Mouse (Mus musculus): ENCODE measurements around the gene Il12rb1.

Gene Il12rb1

DNA sequence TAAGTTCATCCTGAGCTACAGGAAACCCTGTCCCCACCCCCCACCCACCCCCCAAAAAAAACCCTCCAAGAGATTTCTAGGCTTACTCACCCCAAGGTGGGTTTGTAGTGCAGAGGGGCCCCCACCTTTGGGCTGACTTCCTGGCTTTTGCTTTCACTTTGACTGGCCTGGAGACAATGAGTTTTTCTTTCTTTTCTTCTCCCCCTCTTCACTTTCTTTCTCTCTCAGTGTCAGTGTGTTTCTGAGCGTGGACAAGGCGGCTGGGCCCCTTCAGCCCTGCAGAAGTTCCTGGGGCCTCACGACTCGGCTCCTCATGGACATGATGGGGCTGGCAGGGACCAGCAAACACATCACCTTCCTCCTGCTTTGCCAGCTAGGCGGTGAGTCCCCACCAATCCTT is at the start of gene Il12rb1:
Gene Il12rb1, plus strand, starts transcription at position 211 of the 400 bp plus-strand sequence.
- peak; percentile 69 for DNase-seq (ENCODE audit: low read depth, low spot score)

DNA sequence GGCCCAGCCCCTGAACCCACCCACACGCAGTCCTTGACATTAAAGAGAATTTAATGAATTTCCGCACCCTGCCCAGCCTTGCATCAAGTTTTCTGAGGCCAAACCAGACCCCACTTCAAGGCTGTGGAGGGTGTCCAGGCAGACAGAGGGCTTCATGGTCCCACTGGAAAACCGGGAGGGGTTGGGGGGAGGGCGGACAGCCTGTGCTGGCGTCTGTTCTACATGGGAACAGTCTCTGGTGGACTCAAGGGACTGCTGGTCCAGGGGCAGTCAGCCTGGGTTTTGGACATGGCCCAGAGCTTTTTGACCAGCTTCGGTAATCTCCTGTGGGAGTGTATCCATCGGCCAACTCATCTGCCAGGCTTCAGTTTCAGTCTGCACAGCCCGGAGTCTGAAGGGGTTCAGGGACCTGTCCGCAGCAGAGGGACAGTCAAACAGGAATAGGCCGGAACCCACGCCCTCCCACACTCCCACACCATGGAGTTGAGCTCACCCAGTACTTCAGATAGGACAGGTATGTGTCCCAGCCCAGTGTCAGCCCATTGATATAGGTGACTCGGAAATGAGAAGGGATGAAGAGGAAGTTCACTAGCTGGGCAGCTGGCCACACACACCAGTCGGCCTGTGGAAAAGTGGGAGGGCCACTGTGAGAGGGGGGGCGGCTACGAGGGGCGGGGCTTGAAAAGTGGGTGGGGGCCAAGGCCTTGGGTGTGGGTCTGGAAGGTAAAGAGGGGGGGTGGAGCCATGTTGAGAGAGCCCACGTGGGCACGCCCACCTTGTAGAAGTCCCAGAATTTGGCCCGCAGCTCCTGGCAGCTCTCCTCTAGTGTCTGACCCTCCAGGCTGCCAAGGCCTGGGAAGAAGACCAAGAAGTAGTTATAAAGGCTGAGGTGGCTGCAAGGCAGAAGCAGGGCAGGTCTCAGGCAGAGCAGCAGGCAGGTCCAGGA is 49.4 kb upstream of the Il12rb1 start:
- no peak for DNase-seq (ENCODE audit: low read depth, low spot score)

DNA sequence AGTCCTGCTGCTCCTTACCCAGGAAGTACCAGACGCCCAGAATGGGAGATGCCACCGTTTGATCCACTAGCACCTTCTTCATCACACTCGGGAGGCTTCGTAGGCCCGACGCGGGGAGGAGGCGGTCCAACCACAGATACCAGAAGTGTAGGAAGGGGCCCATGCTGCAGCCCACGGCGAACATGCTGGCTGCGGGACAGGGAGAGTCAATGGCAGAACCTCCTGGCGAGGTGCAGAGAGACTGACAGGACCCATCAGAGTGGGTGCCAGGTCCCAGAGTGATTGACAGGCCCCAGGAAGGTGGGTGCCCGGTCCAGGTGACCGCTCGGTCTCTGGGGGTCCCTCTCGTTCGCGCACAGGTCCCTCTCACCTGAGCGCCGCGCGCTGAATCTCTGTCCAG is 47.9 kb upstream of the Il12rb1 start:
- peak; percentile 53 for DNase-seq (ENCODE audit: low read depth, low spot score)

DNA sequence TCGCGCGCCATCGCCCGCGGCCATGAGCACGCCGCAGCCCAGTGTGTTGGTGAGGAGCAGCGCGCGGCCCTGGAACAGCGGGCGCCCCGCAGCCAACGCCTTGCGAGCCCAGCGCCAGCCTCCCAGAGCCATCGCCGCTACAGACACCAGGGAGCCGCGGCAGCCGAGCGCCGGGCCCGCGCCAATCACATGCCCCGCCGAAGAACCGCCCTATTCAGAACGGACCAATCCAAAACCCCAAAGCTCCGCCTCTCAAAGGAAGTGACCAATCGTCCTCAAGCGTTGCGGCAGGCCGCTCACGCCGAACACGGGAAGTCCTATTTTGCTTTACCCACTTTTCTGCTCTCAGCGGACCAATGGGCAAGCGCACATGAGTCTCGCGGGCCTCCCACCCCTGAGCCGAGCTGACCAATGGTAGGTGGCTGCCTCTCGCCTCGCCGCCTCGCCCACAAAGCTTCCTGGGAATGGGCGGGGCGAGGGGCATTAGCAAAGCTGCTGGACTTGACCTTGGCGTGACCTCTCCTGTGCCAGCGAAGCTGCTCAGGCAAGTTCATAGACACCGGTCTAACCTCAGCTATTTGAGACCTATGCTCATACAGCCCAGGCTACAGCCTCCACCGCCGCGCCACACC is 47.4 kb upstream of the Il12rb1 start, which contains the start of gene Mpv17l2:
Gene Mpv17l2, minus strand, starts transcription at position 172 of the 632 bp plus-strand sequence.
- DNase-seq (ENCODE audit: low read depth, low spot score): peak; percentile 97

DNA sequence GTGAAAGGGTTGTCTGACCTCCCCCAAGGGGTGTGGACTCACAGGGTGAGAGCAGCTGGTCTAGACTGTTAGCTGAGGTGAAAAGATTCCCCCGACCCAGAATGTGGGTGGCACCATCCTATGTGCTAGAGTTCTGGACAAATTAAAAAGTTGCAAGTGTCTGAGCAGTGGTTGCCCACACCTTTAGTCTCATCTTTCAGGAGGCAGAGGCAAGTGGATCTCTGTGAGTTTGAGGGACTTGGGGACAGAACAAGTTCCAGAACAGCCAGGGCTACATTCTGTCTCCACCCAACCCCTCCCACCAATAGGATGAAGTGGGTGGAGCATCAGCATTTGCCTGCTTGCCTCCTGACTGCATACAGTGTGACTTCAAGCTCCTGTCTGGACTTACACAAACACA is 46.1 kb upstream of the Il12rb1 start:
- no peak for DNase-seq (ENCODE audit: low read depth, low spot score)

DNA sequence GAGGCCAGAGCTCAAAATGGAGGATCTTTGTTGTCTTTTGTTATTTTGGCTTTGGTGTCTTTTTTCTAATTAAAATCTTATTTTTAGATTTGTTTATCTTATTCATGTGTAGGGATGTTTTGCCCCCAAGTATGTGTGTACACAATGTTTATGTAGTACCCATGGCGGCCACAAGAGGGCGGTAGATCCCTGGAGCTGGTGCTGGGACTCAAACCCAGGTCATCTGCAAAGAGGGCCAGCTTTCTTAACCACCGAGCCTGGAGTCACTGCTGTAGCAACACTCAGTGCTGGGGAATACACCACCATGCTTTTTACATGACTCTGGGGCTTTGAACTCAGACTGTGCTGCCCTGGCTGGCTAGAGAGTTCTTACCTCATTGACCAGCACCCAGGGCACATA is 44.9 kb upstream of the Il12rb1 start:
- peak; percentile 75 for DNase-seq (ENCODE audit: low read depth, low spot score)

DNA sequence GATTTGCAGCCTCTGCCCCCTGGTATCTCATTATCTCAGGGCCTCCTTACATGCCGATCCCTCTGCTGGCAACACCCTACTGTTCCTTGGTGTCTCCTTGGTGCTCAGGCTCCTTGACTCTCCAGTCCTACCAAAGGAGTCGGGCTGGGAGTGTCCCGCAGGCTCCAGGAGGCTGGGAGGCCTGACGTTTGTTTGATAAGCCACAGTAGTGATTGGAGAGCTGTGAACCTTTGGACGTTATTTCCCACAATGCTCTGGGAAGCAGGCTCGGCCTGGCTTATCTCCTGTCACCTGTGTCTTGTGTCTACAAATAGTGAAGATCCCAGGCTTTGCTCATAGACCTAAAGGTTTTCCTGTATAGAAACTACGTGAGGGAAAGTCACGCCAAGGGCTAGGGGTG is 44.2 kb upstream of the Il12rb1 start:
- no peak for DNase-seq (ENCODE audit: low read depth, low spot score)

DNA sequence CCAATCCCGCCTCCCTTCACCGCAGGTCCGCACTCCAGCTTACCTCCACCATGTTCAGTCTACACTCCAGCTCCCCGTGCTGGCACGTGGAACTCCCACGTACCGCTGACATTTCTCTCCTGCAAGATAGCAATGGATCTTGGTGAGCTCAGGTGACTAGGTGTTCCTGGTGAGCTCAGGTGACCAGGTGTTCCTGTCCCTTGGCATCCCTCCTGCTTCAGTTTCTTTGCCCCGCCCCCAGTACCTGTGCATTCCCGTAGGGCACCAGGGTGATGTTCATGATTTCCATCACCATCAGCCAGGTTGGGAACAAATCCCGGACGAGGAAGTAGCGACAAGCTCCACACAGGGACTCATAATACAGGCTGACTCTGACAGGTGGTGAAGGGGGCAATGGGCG is 43.6 kb upstream of the Il12rb1 start:
- DNase-seq (ENCODE audit: low read depth, low spot score): no peak

DNA sequence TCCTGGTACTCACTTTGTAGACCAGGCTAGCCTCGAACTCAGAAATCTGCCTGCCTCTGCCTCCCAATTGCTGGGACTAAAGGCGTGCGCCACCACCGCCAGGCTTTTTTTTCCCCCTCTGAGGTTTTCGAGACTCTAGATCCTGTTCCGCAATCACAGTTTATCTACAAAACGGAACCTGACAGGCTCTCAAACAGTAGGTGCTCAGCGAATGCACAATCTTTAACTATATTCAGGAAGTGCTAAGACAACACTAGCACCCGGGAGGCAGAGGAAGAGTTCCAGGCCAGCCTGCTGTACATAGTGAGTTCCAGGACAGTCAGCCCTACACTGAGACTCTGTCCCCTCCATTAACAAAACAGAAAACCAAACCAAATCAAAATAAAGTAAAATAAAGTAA is 42.9 kb upstream of the Il12rb1 start:
- no peak for DNase-seq (ENCODE audit: low read depth, low spot score)

DNA sequence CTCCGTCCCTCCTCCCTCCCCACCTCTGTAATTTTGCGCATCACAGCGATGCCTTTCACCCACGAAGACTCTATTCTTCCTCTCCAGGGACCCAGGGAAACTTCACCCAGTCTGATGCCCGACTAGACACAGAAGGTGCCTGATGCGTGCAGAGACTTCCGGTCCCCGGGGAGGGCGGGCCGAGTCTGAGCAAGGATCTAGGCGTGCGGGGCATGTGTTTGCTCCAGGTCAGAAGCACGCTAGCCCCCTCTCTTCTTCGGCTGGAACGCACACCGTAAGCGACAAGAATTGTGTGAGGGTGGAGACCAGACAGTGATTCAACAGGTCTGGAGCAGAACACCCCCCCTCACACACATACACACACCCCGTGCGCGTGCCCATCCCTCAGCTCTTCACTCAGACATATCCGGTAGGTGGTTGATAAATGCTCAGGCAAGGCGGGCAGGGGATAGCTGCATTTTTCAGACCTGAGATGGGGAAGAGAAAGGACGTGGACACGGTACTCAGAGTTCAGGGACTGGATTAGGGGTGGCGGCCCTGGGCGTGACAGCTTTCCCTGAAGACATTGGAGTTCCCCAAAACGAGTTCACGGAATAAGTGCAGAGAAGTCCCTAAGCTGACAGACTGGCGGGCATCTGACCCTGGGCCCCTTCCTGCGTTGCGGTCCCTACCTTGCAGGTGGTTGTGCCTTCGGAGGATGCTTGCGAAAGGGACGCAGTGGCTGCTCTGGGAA is 42.2 kb upstream of the Il12rb1 start:
- peak; percentile 81 for DNase-seq (ENCODE audit: low read depth, low spot score)

DNA sequence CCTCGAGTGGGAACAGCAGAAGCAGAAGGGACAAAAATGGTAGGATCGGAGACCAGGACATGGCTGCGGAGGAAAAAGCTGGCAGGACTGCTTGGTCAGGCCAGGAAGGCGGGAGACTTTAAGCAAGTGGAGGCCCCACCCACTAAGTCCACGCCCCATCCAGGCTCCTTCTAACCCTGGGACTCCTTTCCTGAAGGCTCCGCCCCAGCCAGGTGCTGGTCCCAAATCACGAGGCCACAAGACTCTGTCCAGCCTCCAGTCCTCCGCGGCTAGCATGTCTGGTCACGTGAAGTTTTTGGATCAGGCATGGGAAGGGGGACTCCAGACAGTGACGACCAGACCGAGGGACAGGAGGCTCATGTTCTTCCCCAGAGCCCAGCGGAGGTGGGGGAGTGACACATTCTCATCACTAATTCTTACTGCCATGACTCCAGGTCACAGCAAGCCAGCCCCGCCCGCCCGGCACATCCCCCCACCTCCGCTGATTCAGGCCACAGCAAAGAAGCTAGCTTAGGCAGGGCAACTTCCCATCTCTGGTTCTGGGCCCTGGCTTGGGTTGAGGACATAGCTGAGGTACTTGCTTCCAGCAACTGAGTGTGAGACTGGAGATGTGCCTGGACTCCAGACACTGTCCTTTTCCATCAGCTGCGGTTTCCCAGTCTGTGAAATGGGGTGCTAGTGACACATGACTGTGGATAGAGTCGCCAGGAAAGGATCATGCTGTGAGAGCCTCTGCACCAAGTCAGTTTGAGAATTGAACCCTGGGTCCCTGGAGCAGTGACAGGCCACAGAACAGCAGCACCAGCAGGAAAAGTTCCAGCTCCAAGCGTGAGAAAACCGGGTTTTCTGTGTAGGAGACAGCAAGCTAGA is 41.4 kb upstream of the Il12rb1 start:
- peak; percentile 54 for DNase-seq (ENCODE audit: low read depth, low spot score)

DNA sequence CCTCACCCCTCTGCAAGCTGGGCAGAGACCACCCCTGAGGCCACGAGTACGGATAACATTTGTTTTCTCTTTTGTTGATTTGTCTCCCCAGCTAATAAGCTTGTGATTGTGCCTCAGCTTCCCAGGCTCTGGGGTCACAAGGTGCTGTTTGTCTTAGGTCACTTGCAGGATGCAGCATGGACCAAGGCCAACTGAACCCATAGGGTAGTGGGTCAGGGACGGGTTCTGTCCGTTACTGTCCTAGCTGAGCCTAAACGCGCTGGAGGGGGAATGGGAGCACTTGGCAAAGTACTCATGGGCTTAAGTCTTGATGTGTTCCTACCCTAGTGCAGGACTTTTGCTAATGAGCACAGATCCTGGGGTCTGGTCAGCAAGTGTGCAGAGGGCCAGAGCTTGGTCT is 40.7 kb upstream of the Il12rb1 start:
- no peak for DNase-seq (ENCODE audit: low read depth, low spot score)

DNA sequence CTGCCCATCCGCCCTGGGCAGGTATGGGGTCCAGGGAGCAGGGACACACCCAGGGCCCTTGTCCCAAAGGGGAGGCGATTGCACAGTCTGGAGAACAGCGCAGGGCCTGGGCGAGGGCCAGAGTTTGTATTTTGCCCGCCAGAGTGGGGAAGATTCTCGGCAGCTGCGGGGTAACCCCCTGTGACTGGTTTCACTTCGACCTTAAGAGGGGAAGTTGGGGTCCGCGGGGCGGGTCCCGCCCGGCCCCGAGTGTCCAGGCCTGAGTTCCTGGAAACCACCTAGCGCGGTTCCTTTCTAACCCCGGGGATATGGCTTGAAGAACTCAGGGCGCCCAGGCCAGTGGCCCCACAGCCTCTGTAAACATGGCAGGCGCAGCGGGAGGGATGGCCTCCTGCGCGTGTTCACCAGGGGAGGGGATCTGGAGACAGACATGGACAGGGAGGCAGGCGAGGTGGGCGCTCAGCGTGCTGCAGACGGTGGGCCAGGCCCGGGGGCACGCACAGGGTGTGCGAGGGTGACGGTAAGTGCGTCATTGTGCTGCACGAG is 39.9 kb upstream of the Il12rb1 start:
- DNase-seq (ENCODE audit: low read depth, low spot score): no peak

DNA sequence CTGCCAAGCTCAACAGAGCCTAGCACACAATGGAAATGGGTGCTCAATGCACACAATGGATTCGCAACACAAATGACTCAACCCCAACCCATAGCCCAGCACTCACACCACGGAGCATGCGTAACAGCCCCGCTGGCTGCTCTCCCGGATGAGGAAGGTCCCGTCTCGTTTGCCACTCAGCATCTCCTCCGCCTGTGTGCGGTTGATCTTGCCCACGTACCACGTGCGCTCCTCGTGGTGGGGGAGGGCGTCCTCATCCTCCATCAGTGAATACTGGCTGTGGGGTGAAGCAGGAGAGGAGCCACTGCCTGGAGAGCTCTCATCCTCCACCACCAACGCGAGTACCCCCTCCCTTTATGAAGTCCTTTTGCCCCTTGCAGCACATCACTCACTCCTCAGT is 39.3 kb upstream of the Il12rb1 start:
- DNase-seq (ENCODE audit: low read depth, low spot score): no peak

DNA sequence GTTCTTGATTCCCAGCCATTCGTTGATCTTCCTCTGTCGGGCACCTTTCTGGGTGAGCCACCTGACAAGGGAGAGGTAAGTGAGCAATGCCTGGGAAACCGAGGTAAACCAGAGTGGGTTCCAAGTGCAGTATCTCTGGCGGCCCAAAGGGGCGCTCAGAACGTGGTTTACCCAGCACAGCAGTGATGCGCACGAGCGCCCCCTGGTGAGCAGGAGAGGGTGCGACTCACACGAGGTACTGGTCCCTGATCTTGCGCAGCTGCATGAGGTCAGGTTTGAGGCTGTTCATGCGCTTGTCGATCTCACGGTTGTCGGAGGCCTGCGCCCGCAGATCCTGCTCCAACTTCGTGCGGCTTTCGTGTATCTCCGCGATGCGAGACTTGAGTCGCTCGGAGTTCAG is 38.9 kb upstream of the Il12rb1 start:
- DNase-seq (ENCODE audit: low read depth, low spot score): peak; percentile 99

DNA sequence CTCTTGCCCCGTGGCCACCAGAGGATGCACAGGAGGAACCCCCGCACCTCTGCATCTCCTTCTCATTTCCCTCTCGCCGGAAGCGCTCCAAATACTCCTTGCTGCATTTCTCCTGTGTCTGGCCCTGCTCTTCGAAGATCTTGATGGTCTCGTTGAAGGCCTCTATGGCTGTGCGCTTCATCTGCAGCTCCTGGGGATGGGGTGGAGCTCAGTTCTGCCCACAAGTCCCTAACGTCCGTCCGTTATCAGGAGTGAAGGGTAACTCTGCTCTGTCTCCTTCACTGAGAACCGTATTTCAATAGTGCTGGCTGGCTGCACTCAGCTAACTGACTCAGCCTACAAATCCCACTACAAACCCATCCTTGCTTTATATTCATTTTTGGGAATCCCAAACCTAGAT is 38.4 kb upstream of the Il12rb1 start:
- DNase-seq (ENCODE audit: low read depth, low spot score): no peak

DNA sequence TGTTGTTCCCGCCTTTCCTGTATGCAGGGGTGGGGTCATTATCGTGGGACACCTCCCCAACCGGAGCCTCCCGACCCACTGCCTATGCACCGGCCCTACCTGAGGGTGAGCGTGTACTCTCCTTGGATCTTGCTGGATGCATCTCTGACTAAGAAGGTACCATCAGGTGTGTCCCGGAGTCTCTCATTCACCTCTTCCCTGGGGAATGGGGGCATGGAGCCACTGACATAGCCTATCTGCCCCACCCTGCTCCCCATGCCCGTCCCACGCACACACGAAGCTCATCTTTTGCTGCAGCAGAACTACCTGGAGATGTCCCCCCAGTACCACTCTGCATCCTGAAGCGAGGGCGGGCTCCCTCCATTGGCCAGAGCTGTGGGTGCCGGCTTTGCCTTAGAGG is 37.5 kb upstream of the Il12rb1 start:
- DNase-seq (ENCODE audit: low read depth, low spot score): no peak

DNA sequence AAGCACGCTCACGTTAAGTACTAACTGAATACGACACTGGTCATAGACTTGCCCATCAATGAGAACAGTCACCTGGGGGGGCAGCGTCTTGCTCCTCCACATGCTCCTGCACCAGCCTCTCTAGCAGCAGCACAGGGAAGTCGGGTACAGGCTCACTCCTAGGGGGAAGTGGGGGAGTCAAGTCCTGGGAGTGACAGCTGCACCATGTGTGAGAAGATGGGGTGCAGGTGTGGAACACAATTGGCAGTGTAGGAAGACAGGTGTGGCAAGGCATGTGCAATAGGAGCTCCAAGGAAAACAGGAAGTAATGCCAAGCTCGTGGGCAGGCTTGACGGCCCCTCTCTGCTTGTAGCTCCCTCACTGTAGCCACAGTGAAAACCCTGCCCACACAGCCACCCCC is 37.0 kb upstream of the Il12rb1 start:
- DNase-seq (ENCODE audit: low read depth, low spot score): no peak

DNA sequence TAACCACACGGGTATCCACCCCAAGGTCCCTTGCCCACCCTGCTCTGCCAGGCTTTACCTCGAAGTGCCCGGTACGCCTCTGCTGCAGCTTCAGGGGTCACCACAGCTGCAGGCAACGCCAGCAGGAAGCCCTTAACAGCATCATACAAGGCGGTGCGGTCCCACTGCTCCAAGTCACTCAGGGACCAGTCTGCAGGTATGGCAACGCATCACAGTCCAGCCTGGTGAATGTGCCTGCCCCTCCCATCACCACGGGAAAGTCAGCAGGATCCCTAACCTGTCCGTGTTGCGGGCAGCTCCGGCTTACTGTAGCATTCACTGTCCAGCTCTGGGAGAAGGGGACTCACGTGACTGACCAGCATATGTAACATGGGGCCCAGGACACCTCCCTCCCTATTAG is 36.2 kb upstream of the Il12rb1 start:
- no peak for DNase-seq (ENCODE audit: low read depth, low spot score)

DNA sequence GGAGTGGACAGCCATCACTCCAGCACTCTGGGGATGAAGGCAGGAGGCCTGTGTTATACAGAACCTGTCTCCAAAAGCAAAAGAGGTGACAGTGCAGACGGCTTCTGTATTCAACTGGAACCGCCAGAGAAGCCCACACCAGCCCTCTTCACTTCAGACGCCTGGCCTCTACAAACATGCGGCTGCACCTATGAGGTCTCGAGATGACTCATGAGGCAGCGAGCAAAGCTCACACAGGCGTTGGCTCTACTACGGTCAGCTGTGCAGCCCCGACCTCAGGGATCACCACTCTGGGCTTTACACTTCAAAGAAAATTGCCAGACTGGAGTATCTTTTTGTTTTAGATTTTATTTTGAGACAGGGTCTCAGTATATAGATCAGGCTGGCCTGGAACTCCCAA is 35.4 kb upstream of the Il12rb1 start:
- DNase-seq (ENCODE audit: low read depth, low spot score): no peak

DNA sequence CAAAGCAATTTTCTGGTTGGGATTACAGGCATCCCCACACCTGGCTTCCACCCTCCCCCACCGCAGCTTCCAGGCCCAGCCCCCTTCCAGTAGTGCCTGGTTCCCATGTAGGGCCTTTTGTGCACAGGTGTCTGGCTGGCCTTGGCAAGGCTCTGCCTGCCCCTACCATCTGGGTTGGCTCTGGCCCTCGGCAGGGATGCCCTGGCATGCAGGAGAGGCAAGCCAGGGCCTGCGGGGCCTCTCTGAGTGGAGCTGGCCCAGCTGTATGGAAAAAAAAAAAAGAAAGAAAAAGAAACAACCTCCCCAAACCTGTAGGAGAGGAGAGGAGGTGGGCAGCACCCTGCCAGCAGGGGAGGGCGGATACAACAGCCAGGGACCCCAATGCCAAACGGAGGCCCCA is 34.8 kb upstream of the Il12rb1 start:
- DNase-seq (ENCODE audit: low read depth, low spot score): no peak

All from CD4-positive, CD25-positive, alpha-beta regulatory T cell, adult 2 months (primary cell).